Mouse (Mus musculus) hindbrain, embryonic 14.5 days (tissue): ENCODE data around the gene Nfam1. TPM values are rescaled to one million over a fixed set of nuclear protein-coding genes. Genes with fewer than 3 reads are reported as not detected.
A peak's percentile ranks its signal among the peaks of the same experiment; 100 is the strongest.

ENCODE experiments used
- ATAC-seq: fragments of 200-750 bp; cut with Nextera tagmentation; 2 replicates; pipeline ENCODE4 v1.8.0; 2017; ENCODE audit warnings: moderate number of reproducible peaks, mild to moderate bottlenecking, moderate TSS enrichment, moderate library complexity; ENCODE audit not compliant: low FRiP score
- DNase-seq: peaks from one replicate; pipeline ENCODE4 v3.0.0-alpha.2; 2015; ENCODE audit warnings: low spot score
- H3K27ac ChIP-seq: fragments of 300-500 bp; sonication (generic); 2 replicates; pipeline ENCODE4 v1.5.1; 2014; ENCODE audit warnings: mild to moderate bottlenecking, moderate library complexity
- H3K27me3 ChIP-seq: fragments of 300-500 bp; sonication (generic); 2 replicates; pipeline ENCODE4 v1.6.1; 2014; ENCODE audit warnings: mild to moderate bottlenecking, low read length, mixed read lengths; ENCODE audit not compliant: control insufficient read depth, insufficient read depth
- H3K36me3 ChIP-seq: fragments of 300-500 bp; sonication (generic); replicated peaks from 2 replicates; pipeline ENCODE4 v1.6.1; 2014; ENCODE audit not compliant: control insufficient read depth, insufficient read depth
- H3K4me1 ChIP-seq: fragments of 300-500 bp; sonication (generic); replicated peaks from 2 replicates; pipeline ENCODE4 v1.6.1; 2014; ENCODE audit warnings: antibody characterized with exemption, low read length, mixed read lengths; ENCODE audit not compliant: control insufficient read depth, insufficient read depth
- H3K4me2 ChIP-seq: fragments of 300-500 bp; sonication (generic); replicated peaks from 2 replicates; pipeline ENCODE4 v1.6.1; 2014; ENCODE audit warnings: mild to moderate bottlenecking, moderate library complexity
- H3K4me3 ChIP-seq: fragments of 300-500 bp; sonication (generic); replicated peaks from 2 replicates; pipeline ENCODE4 v1.5.1; 2014; ENCODE audit warnings: mild to moderate bottlenecking, low read length
- H3K9ac ChIP-seq: fragments of 300-500 bp; sonication (generic); 2 replicates; pipeline ENCODE4 v1.6.1; 2014
- H3K9me3 ChIP-seq: fragments of 300-500 bp; sonication (generic); 2 replicates; pipeline ENCODE4 v1.6.1; 2016; ENCODE audit warnings: low read length; ENCODE audit not compliant: control insufficient read depth
- WGBS: fragments of 180-500 bp; shearing (Covaris S2); extraction: QIAGEN DNeasy Blood & Tissue Kit; methylation state at CpG from one replicate; pipeline ENCODE4 v1.1.7; 2014; 5-methylcytosine and 5-hydroxymethylcytosine counted together
- polyA plus RNA-seq: library from polyadenylated mRNA; unstranded; fragments of >200 nt; fragmentation: Nextera tagmentation; extraction: Ambion mirVana; gene quantifications from 2 replicates; pipeline ENCODE4 v1.2.1, GENCODE M21; 2014

The Nfam1 gene
- polyA plus RNA-seq, 1 experiment from 2014 or later, result 1.9 TPM

DNA sequence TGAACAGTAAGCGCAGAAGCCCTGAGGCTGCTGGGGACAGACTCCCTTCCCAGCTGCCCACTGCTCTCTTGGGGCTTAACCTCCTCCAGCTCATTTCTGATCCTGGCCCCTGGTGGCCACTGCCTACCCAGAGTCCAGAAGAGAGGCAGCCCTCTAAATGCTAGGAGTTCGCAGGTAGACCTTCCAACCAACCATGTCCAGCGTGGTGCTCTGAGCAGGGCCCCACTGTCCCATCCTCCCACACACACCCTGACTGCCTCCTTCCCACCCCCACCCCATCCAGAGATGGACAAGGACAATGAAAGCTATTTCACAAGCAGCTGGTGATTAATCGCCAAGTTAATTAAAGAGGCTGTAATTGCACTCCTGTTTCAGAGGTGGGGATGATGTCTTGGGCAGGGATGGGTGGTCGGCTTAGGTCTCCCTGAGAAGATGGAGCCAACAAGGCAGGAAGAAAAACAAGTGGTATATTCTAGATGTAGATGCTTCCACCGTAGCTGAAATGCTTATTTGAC lies 43.9 kb downstream of the Nfam1 start:
- Histone ChIP-seq H3K9ac (no peak overlapping the region), H3K4me3 (no peak overlapping the region), H3K4me2 (no peak overlapping the region), H3K27me3 (peaks cover 16% of the 10 kb centered on the region), H3K36me3 (no peaks in the 10 kb centered on the region), H3K27ac (no peak overlapping the region), H3K9me3 (no peaks in the 10 kb centered on the region), H3K4me1 (peaks cover 65% of the 10 kb centered on the region)
- 59% methylated on average over 6 of the region's 6 CpGs for WGBS
- DNase-seq, result no peak
- no peak for ATAC-seq

DNA sequence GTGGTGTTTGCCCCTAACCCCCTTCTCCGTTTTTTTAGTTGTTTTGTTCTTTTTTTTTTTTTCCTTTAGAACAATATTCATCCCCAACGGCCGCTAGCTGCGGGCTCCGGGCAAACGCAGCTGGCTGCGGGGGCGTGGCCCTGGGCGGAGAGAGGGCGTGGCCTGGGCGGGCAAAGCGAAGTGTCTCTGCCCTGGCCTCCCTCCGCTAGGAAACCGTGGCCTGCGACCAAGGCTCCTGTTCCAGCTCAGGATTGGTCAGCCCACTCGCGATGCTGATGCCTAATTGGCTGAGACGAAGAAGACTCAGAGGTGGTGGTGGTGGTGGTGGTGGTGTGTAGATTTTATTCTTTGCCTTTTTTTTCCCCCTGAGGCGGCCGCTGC lies 45.4 kb downstream of the Nfam1 start, which contains the start of gene Tcf20:
Gene Tcf20, minus strand, starts transcription at position 141 of the 381 bp plus-strand sequence.
- Histone ChIP-seq H3K4me3 (peak within 1 kb of the TSS; percentile 28), H3K9me3 (no peaks in the 10 kb centered on the region), H3K36me3 (no peaks in the 10 kb centered on the region), H3K9ac (peak within 1 kb of the TSS; percentile 21), H3K27me3 (peaks cover 16% of the 10 kb centered on the region), H3K4me1 (peaks cover 75% of the 10 kb centered on the region), H3K27ac (peak within 1 kb of the TSS; percentile 40), H3K4me2 (peak within 1 kb of the TSS; percentile 49)
- peak; percentile 82 for DNase-seq
- under 1% methylated on average over 20 of the region's 20 CpGs for WGBS
- ATAC-seq, result peak; percentile 84

DNA sequence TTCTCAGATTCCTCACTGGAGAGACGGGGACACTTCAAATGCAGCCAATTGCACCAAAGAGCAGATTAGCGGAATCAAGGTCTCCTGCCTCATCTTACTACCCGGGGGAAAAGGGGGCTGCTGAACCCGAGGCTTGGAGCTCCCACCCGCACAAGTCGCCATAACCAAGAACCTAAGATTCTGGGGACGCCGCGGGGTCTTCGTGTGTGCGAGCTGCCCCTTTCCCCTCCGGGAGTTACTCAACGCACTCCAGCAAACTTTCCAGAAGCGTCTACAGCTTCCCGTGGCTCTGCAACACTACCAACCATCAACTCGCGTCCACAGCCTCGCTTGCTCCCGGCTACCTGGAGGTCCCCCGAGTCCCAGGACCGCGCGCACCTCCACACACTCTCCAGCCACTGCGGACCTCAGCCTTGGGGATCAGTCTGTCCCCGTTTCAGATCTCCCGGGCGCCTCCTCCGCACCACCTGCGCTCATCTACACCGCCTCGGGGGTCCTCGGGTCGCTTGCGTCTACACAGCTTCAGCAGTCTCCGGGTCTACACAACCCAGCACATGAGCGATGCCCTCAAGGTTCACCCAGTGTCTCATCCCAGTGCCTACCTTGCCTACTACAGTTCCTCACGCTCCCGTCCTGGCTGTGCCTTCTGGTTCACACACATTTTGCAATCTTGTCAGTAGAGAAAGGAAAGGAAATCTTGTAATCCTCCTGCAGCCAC lies 45.9 kb downstream of the Nfam1 start:
- H3K9me3 ChIP-seq, result no peaks in the 10 kb centered on the region
- H3K27me3 ChIP-seq, result peaks cover 16% of the 10 kb centered on the region
- peak overlapping the region; percentile 49 for H3K4me2 ChIP-seq
- H3K4me1 ChIP-seq, result peaks cover 75% of the 10 kb centered on the region
- peak overlapping the region; percentile 5 for H3K9ac ChIP-seq
- 1% methylated on average over 38 of the region's 38 CpGs for WGBS
- DNase-seq, result no peak
- no peaks in the 10 kb centered on the region for H3K36me3 ChIP-seq
- no peak overlapping the region; the same call in 1 of the 2 replicates for H3K27ac ChIP-seq
- peak overlapping the region; percentile 28 for H3K4me3 ChIP-seq
- peak; percentile 42; the same call in 1 of the 2 replicates for ATAC-seq

DNA sequence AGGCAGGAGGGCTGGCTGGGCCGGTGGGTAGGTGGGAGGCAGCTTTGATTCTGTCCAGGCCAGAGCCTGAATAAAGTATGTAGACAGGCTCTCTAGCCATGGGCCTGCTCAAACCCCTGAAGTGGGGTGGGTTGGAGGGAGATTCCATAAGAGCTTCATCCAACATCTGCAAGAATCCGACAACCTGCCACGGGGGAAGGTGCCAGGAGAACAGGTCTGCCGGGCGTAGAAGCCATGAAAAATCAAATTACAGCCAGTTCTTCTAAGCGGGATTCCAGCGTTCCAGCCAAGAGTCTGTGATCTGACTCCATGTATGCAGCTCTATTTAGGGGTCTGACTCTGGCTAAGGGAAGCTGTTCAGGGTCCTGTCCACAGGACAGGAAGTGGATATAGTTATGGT lies 48.5 kb downstream of the Nfam1 start:
- 56% methylated on average over 7 of the region's 7 CpGs for WGBS
- H3K9ac ChIP-seq, result no peak overlapping the region
- no peak overlapping the region for H3K27ac ChIP-seq
- no peaks in the 10 kb centered on the region for H3K9me3 ChIP-seq
- peaks cover 18% of the 10 kb centered on the region for H3K27me3 ChIP-seq
- H3K4me2 ChIP-seq, result 0 out of 2 replicates have a peak overlapping the region, but pooled peaks have one; percentile 1
- no peak overlapping the region for H3K4me3 ChIP-seq
- H3K4me1 ChIP-seq, result peaks cover 77% of the 10 kb centered on the region
- H3K36me3 ChIP-seq, result no peaks in the 10 kb centered on the region
- ATAC-seq (no peak), DNase-seq (no peak)

DNA sequence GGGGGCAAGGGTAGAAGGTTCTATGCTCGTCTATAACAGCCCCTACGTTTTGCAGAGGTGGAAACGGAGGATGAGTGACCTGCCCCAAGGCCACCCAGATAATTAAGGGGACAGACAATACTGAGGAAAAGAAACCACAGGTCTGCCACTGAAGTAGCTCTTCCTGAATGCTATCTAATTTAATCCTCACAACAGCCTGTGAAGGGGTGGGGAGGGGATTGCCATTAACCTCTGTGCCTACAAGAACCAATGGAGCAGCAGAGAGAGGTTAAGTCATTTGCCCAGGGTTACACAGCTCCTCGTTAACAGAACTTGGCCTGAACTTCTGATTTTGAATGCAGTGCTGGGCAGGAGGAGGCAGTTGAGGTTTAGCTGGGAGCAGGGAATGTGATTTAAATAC lies 49.0 kb downstream of the Nfam1 start:
- WGBS, result 5% methylated on average over 4 of the region's 4 CpGs
- ATAC-seq (no peak), DNase-seq (no peak)
- Histone ChIP-seq H3K4me2 (peak overlapping the region; percentile 52; the same call in 1 of the 2 replicates), H3K9me3 (no peaks in the 10 kb centered on the region), H3K4me1 (peaks cover 73% of the 10 kb centered on the region), H3K36me3 (no peaks in the 10 kb centered on the region), H3K27ac (peak overlapping the region; percentile 89), H3K27me3 (peaks cover 22% of the 10 kb centered on the region), H3K4me3 (no peak overlapping the region), H3K9ac (no peak overlapping the region)

DNA sequence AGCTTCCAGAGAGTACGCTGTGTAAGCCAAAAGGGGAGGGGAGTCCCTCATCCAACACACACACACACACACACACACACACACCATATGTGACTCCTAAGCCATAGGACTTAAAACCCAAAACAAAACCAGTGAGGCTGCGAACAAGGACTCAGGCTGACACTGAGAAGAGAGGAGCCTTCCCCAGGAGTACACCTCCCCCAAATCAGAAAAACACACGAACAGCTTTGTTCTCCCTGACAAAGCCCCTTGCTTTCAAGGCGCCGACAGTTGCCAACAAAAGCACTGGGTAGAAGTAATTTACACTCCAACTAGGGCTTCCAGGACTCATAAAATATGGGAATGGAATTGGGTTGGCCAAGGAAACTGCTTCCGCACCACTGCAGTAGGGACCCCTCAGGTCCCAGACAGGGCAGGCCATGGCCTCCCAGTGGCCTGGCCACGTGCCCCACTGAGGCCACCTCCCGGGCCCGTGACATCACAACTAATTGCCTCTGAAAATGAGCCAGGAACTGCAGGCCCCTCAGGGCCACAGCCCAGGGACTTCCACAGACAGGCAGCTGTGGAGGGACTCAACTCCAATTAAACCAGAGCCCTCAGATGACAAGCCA lies 49.6 kb downstream of the Nfam1 start:
- Histone ChIP-seq H3K4me1 (peaks cover 67% of the 10 kb centered on the region), H3K9ac (peak overlapping the region; percentile 66), H3K27ac (peak overlapping the region; percentile 89), H3K9me3 (no peaks in the 10 kb centered on the region), H3K4me3 (peak overlapping the region; percentile 14), H3K27me3 (peaks cover 25% of the 10 kb centered on the region), H3K4me2 (peak overlapping the region; percentile 52), H3K36me3 (no peaks in the 10 kb centered on the region)
- WGBS, result 6% methylated on average over 9 of the region's 9 CpGs
- DNase-seq (peak; percentile 67), ATAC-seq (peak; percentile 37)

- no peak for DNase-seq
- no peaks in the 10 kb centered on the region for H3K36me3 ChIP-seq
- peak overlapping the region; percentile 52 for H3K4me2 ChIP-seq
- 5% methylated on average over 18 of the region's 18 CpGs for WGBS
- ATAC-seq, result no peak
- peak overlapping the region; percentile 89 for H3K27ac ChIP-seq
- peaks cover 25% of the 10 kb centered on the region for H3K27me3 ChIP-seq
- no peaks in the 10 kb centered on the region for H3K9me3 ChIP-seq
- H3K4me3 ChIP-seq, result peak overlapping the region; percentile 14
- peaks cover 60% of the 10 kb centered on the region for H3K4me1 ChIP-seq
- peak overlapping the region; percentile 66 for H3K9ac ChIP-seq
These were observed 50.2 kb downstream of the Nfam1 start for GRCm38 (mm10) chr15:82982724-82983415.

DNA sequence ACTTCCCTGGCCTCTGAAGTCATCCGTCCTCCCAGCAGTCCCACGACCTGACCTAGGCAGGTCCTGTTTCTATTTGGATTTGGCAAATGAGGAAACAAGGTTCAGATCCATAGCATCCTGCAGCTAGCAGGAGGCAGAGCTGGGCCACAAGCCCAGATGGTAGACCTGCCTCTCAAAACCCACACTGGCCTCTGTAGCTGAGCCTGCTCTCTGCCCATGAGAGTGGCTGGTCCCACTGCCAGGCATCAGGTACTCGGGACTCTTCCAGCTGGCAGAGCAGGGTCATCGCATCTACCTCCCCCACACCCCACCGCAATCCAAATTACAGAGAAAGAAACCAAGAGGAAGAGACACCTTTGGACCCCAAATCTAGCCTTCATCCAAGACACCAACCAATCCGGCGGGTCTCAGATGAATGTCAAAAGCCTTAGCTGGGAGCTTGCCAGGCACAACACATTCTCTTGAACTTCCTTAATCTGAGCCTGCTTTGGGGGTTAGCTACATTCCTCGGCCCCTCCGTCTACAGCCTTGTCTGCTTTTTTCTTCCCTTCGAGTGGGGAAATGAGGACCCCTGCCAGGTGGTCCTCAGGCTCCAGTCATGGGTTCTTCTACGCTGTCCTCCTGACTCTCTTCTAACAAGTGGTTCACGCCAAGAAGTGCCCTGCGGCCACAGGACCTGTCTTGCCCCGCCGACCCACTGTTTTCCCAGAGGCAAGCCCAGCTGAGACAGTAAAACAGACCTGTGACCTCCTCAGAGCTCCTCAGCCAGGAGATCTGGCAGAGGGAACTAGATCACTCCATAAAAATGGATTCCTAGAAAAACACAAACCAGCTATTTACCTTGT lies 51.2 kb downstream of the Nfam1 start:
- Histone ChIP-seq H3K27me3 (peaks cover 25% of the 10 kb centered on the region), H3K27ac (peak overlapping the region; percentile 89), H3K36me3 (no peaks in the 10 kb centered on the region), H3K9ac (peak overlapping the region; percentile 66), H3K9me3 (no peaks in the 10 kb centered on the region), H3K4me1 (peaks cover 52% of the 10 kb centered on the region), H3K4me2 (peak overlapping the region; percentile 52), H3K4me3 (no peak overlapping the region)
- 38% methylated on average over 15 of the region's 15 CpGs for WGBS
- DNase-seq, result no peak
- ATAC-seq, result no peak
